Mouse (Mus musculus): Measurements from ENCODE around the gene Myo1a.
A peak's percentile ranks its signal among the peaks of the same experiment; 100 is the strongest.

Myo1a gene

DNA sequence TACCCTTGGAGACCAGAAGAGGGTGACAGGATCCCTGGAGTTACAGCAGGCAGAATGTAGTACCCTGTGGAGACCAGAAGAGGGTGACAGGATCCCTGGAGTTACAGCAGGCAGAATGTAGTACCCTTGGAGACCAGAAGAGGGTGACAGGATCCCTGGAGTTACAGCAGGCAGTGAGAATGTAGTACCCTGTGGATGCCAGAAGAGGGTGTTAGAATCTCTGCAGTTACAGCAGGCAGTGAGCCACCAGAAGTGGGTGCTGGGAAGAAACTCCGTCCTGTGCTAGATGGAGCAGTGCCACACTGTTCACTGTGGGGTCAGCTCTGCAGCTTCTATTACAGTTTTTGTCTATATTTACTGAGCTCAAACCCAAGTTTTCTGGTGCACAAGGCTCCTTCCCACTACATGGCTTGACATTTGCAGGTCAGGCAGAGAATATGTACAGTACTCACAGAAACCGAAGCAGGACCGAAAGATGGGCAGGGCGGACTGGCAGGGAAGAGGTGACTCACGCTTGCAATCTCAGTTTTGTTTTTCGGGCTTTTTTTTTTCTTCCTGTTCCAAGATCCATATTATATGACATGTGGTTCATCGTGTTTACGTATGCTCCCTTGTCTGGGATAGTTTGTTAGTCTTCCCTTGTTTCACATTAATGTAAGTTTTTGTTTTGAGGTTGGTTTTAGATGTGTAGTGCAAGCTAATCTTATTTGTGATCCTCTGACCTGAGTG lies 30.0 kb upstream of the Myo1a start:
- DNase-seq (ENCODE audit: low spot score in 2 of 2), result peak; percentile 84 to 97

DNA sequence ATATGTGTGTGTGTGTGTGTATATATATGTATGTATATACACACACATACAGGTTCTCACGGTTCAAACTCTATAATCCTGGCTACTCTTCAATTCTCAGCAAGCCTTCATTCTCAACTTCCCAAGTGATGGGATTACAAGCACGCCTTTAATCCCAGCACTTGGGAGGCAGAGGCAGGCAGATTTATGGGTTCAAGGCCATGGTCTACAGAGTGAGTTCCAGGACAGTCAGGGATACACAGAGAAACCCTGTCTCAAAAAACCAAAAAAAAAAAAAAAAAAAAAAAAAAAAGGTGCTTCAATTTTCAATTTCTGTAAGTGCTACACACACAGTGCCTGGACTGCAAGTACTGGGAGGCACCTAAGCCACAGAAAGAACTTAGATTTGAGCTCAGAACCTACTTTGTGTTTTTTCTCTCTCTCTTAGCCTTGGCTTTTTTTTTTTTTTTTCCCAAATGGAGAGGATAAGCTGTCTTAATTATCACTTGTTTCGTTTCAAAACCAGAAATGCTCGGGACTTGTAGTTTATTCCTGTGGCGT lies 29.0 kb upstream of the Myo1a start:
- DNase-seq (ENCODE audit: low spot score in 2 of 2), result no peak

DNA sequence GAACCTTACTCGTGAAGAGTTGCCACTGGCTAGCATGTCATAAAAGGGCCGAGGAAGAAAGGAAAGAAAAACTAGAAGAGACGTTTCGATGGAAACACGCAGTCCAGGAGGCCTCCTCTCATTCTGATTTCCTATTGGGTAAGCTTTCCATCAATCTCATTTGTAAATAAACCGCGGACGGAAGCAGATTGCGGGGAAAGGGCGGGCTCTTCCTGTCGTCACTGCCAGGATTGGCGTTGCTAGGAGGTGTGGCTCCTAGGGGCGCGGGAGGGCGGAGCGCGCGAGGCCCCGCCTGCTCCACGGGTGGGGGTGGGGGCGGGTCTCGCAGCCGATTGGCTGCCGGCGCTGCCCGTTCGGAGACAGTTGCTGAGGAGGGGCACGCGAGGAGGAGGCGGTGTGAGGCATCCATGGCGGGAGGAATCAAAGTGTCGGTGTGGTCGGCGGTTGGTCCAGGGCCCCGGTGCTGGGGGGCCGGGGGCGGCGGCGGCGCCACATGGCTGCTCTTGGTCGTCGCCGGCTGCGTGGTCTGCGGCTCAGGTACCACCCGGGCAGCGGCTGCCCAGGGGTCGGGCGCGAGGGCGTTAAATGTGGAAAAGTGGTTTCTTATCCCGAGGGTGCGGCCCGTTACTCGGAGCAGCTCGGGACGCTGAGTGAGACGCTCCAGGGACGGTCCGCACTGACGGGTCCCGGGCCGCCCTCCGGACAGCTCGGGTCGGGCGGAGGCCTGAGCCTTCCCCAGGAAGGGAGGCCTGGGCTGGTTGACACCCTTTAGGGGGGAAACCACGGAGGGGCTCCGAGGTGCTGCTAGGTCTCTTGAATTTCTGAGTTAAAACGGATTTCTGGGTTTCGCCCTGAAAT lies 28.1 kb upstream of the Myo1a start:
- DNase-seq (ENCODE audit: low spot score in 2 of 2), result peak; percentile 88 to 95

DNA sequence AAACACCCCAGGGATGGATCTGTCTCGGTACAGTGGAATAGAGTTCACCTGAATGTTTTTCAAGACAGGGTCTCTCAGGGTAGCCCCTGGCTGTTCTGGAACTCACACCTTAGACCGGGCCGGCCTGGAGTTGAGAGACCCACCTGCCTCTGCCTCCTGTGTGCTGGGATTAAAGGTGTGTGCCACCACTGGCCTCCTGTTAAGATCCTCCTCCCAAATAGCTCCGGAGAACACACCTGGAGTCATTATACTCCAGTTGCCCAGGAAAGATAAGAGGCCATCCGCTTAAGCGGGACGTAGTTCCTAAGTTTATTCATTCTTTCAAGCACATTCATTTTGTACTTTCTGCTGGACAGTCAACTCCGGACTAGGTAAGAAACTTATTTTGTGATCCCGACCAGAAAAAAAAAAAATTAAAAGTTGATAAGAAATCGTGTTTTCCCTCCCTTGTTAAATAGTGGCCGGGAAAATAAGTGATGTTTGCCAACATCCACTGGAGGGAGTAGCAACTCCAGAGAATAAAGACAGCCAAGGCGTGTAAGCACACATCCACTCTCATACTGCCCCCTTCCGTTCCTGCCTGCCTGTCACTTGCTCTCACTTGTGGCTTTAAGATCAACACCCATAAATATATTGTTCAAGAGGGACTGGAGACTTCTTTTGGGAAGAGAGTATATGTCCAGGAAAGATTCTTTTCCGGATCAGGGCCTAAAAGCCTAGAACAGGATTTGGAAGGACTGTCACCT lies 27.2 kb upstream of the Myo1a start:
- DNase-seq (ENCODE audit: low spot score in 2 of 2), result peak; percentile 28 to 67

DNA sequence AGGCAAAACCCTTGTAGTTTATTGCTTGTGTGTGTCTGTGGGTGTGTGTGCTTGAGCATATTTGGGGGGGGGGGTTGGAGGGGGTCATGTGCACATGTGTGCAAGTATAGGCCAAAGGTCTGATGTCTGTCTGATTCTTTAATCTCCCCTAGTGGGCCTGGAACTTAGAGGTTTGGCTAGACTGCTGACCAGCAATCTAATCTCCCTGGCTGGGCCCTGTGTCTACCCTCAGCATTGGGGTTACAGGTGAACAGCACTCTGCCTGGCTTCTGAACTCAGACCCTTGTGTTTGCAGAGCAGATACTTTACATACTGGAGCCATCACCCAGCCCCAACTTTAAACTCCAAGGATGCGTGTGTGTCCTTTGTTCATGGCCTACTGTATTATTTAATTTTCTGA lies 25.8 kb upstream of the Myo1a start:
- DNase-seq (ENCODE audit: low spot score in 2 of 2), result no peak

DNA sequence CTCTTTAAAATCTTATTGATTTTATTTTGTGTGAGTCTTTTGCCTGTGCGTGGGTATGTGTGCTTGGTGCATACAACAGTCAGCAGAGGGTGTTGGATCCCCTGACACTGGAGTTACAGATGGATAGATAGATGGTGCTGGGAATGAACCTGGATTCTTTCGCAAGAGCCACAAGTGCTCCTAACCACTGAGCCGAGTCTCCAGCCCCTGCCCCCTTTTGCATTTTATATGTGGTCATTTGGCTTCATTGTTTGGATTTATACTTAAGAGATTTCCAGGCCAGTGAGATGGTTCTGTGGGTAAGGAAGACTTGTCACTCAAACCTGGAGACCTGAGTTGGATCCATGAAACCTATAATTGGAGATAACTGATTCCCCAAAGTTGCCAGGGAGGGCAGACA lies 25.1 kb upstream of the Myo1a start:
- no peak for DNase-seq (ENCODE audit: low spot score in 2 of 2)

DNA sequence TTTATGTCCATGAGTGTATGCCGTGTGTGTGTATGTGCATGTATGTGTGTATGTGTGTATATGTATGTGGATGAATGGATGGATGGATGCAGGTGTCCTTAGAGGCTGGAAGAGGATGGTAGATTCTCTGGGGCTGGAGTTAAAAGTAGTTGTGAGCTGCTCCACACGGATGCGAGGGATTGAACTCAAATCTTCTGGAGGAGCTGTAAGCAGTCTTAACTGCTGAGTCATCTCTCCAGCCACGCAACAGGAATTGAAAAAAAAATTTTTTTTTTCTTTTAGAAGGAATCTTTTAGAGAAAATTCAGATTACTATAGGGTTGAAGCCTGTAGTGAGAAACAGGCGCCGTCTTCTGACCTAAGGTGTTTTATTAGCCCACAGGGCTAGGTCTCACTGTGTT lies 22.1 kb upstream of the Myo1a start:
- DNase-seq (ENCODE audit: low spot score in 2 of 2), result no peak

DNA sequence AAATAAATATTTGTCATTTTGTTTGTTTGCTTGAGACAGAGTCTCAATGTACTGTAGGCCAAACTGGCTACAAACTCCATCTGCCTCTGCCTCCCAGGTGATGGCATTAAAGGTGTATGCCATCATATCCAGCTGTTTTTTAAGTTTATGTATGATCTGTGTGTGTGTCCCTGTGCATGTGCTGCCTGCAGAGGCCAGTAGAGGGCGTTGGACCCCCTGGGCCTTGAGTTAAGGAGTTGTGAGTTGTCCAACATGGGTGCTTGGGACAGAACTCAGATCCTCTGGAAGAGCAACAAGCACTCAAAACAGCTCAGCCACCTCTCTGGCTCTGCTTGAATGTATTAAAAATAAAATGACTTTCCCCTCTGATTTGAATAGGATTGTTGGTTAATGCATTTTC lies 13.9 kb upstream of the Myo1a start:
- DNase-seq (ENCODE audit: low spot score in 2 of 2), result no peak

DNA sequence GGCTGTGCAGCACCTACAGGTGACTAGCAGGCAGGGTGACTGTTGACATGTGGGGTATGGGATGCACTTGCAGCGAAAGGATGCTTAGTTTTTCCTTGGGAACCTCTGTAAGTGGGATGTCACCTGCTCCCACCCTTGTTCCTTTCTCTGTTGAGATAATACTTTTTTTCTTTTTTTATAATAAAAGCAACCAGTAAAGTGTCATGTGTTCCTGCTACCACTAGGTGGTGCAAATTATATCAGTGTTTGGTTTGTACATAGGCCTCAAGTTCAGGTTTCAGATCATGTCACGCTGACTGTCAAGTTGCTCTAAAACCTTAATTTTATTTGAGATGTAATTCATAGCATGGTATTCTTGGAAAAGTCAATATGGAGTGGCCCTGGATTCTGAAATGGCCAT lies 10.3 kb upstream of the Myo1a start:
- DNase-seq (ENCODE audit: low spot score in 2 of 2), result peak in 1 of 2 experiments; percentile 30

DNA sequence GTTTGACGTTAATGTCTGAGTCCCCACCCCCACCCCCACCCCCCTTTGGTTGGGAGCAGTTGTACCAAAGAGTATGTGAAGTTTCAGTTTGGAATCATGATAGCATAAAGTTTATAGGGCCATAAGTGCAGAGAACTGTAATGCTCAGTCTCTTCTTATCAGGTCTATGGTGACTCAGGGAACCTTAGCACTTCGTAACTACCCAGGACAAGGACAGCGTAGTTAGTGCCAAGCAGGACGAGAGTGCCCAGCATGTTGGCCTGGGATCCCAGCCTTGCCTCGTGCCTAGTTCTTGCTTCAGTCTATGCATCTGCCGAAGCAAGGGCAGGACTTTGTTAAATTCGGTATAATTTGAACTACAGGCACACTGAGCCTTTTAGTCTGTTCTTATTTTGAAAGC lies 9.2 kb upstream of the Myo1a start:
- DNase-seq (ENCODE audit: low spot score in 2 of 2), result no peak

DNA sequence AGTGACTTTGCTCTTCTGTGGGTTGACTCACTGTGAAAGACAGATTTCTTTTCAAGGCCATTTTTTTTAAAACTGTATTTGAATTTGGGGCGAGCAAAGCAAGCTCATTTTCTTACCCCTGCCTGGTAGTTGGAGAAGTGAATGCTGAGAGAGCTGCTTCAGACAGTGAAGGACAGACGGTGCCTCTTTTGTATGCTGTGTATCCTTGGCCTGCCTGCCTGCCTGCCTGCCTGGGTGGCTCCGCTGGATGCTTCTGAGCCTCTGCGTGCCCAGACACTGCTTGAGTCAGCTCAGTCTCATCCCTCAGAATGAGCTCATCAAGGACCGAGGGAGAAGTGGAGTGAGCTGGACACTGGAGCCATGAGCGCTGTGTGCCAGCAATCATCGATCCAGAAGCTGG lies 6.0 kb upstream of the Myo1a start:
- DNase-seq (ENCODE audit: low spot score in 2 of 2), result no peak

DNA sequence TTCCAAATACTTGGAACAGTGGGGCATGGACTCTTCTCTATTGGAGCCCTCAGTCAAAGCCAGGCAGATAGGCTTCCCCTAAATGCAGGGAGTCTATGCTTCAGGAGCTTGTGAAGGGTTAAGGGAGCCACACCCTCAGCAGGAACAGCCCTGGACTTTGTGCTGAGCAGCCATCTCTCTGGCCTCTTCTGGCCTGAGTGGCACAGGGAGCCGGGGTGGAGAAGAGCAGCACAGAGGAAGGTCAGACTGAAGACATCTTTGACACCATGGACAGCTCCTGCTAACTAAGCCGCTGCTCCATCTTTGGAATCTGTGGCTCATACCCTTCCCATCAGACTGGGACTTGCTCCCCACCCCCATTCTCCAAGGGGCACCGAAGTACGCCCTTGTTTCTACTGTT lies 1.7 kb upstream of the Myo1a start:
- no peak for DNase-seq (ENCODE audit: low spot score in 2 of 2)

DNA sequence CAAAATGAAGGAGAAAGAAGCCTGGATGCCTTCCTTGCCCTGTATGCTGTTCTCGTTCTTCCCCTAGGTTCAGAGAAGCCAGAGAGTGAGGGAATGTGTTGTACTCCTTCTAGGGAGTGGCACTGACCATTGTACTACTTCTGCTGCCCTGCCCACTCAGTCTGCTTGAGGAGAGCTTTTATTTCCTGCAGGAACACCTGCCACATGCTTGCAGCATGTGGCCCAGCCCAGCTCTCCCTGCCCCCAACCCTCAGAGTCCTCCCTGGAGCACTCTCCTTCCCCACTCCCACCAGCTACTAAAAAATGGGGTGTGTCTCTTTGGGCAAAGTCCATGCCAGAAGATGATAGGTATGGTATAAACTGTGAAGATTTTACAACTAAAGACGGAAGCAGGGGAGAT lies 677 bp upstream of the Myo1a start:
- DNase-seq (ENCODE audit: low spot score in 2 of 2), result no peak

DNA sequence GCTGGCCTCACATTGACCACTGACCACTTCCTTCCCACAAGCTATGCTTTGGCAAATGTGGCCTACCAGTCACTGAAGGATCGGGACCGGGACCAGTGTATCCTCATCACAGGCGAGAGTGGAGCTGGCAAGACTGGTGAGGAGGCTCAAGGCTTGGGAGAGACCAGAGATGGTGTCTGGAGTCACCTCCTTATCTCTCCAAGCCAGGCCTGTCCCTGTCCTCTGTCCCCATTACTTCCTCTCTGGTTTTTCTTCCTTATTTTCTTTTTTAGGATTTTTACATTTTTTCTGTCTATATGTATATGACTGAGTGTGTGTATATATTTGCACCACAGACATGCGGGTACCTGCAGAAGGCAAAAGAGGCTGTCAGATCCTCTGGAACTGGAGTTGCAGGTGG lies 813 bp downstream of the Myo1a start:
- DNase-seq (ENCODE audit: low spot score in 2 of 2), result no peak

DNA sequence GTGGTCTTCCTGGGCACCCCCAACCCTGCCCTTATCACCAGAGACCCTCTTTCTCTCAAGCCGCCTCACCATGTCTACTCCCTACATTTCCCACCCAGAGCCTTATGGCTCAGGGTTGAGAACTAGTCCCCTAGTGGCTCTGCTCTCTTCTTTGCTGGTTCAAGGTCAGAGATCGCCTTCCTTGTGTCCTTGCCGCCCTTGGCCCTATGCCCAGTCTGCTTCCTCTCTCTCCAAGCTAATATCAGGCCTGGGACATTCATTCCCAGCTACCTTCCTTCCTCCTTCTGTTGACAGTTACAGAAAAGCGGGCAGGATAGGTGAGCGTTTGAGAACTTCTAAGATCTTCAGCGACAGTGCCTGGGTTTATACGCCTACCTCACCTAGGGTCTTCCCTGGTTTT lies 2.8 kb downstream of the Myo1a start:
- DNase-seq (ENCODE audit: low spot score in 2 of 2), result no peak

DNA sequence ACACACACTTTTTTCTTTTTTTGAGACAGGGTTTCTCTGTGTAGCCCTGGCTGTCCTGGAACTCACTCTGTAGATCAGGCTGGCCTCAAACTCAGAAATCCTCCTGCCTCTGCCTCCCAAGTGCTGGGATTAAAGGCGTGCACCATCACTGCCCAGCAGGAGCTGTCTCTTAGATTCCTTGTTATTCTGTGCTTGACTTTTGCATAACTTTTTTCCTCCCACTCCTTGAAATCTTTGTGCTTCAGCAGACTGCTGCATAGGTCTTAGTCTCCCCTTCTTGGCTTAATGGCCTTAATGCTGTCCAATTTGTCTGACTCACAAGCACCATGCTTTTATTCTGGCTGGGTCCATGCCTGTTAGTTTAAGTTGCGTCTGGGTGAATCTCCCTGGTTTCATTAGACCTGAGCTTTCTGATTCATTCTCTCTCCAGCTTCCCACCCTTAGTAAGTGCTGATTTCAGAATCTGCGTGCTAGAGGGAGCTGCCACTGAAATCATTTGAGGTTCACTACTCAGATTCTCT lies 3.9 kb downstream of the Myo1a start:
- DNase-seq (ENCODE audit: low spot score in 2 of 2), result no peak

DNA sequence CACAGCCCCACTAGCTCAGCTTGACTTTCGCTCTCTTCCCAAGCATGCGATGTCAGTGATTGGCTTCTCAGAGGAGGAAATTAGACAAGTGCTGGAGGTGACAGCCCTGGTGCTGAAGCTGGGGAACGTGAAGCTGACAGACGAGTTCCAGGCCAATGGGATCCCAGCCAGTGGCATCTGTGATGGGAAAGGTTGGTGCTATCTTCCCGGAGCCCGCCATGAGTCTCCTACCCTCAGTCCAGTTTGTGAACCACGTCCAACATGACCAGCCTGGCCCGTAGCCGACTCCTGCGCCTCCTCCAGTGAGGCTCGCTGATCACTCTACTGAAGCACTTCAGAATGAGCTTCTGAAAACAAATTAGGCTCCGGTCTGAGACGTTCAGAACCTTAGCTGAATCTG lies 5.4 kb downstream of the Myo1a start:
- DNase-seq (ENCODE audit: low spot score in 2 of 2), result no peak

DNA sequence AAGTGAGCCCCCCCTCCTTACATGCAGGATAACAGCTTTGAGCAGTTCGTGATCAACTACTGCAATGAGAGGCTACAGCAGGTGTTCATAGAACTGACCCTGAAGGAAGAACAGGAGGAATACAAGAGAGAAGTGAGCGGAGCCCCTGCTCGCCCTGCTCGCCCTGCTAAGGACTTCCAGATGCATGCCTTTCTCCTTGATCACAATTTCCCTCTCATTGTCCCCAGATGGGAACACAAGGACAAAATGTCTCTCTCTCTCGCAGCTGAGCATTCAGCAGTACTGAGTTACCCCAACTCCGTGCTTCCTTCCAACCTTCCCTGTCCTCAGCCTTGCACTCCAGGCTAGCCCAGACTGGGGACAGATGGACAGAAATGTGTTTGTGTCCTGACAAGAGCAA lies 7.8 kb downstream of the Myo1a start:
- DNase-seq (ENCODE audit: low spot score in 2 of 2), result no peak

DNA sequence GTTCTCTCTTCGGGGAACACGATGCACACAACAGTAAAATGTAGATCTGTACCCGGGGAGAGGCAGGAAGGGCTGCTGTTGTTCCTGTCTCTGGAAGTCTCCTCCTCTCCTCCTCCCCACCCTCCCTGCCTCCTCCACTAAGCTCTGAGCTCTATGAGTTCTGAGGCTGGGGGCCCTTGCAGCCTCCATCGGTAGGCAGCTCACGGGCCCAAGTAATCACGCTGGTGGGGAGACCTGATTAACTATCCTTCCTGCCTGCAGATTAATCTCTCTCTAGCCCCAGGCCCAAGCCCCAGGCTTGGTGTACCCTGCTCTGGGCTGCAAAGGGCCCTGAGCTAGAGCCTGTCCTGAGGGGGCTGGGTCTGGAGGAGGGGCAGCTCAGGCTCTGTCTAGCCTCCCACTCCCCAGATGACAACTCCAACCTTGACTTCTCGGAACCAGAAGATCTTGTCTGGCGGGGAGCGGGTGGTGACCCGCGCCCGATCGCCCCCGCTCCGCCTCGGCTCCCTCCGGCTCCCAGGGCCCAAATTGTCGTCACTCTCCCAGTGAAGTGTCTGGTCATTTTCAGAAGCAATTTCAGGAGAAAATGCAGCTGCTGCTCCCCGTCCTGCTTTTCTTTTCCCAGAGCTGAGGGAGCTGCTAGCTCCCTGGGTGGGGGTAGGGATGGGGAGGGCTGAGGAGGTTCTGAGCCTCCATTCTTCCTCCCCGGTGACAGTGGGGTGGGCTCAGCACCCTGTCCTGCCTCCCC lies 16.9 kb downstream of the Myo1a start:
- peak in 1 of 2 experiments; percentile 24 for DNase-seq (ENCODE audit: low spot score in 2 of 2)

DNA sequence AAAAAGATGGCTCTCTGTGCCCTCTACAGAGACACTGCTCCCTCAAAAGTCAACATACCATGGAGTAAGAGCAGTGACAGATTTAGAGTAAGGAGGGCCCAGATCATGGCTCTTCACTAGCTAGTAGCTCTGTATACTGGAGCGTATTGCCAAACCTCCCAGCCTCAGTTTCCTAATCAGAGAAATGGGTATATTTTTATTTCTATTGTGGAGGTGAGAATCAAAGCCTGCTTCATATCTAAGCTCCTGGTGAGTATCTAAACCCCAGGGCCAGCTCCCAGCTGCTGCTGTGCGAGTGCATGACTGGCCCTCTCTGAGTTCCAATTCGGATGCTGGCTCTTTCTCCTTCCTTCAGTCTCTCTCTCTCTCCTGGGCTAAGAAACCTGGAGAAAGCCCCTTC lies 19.2 kb downstream of the Myo1a start, which contains the start of gene Tac2:
Tac2 (plus strand) TSS at position 301 of the 400 bp plus-strand sequence.
- no peak for DNase-seq (ENCODE audit: low spot score in 2 of 2)

DNA sequence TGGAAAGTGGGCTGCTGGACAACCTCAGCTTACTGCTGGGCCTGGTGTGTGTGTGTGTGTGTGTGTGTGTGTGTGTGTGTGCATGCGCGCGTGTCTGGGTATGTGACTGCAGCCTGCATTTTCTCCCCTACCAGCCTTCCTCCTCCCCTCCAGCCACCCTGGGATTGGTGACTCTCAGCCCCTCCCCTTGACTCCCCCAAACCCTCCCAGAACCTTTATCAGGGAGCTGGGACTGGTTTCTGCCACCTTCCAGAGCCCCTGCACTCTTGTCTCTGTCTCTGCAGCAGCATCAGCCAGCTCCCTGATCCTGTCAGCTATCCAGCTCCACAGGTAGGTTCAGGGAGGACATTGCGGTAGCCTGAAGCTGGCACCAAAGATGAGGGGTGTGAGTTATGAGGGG lies 20.2 kb downstream of the Myo1a start:
- no peak for DNase-seq (ENCODE audit: low spot score in 2 of 2)
